Mouse (Mus musculus) limb, embryonic 14.5 days (tissue): ENCODE measurements around the gene Gata5. TPM values are rescaled to one million over a fixed set of nuclear protein-coding genes. Genes with fewer than 3 reads are reported as not detected.

Experiments
- ATAC-seq: fragments of 200-750 bp; cut with Nextera tagmentation; 2 replicates; pipeline ENCODE4 v1.8.0; 2017; ENCODE audit warnings: low read depth, moderate number of reproducible peaks, moderate TSS enrichment; ENCODE audit not compliant: low FRiP score
- DNase-seq: peaks from one replicate; pipeline ENCODE4 v3.0.0-alpha.2; 2015; ENCODE audit warnings: low spot score
- H3K27ac ChIP-seq: fragments of 300-500 bp; sonication (generic); replicated peaks from 2 replicates; pipeline ENCODE4 v1.5.1; 2014; ENCODE audit warnings: low read depth, mild to moderate bottlenecking, low read length, moderate library complexity, mixed read lengths
- H3K27me3 ChIP-seq: fragments of 300-500 bp; sonication (generic); 2 replicates; pipeline ENCODE4 v1.6.1; 2014; ENCODE audit warnings: low read length, mixed read lengths; ENCODE audit not compliant: control insufficient read depth, insufficient read depth
- H3K36me3 ChIP-seq: fragments of 300-500 bp; sonication (generic); 2 replicates; pipeline ENCODE4 v1.6.1; 2014; ENCODE audit warnings: mild to moderate bottlenecking, low read length, moderate library complexity, mixed read lengths; ENCODE audit not compliant: control insufficient read depth, insufficient read depth
- H3K4me1 ChIP-seq: fragments of 300-500 bp; sonication (generic); 2 replicates; pipeline ENCODE4 v1.6.1; 2014; ENCODE audit warnings: antibody characterized with exemption, low read length, mixed read lengths; ENCODE audit not compliant: control insufficient read depth, insufficient read depth
- H3K4me2 ChIP-seq: fragments of 300-500 bp; sonication (generic); replicated peaks from 2 replicates; pipeline ENCODE4 v1.6.1; 2014; ENCODE audit warnings: low read depth, mild to moderate bottlenecking, low read length, moderate library complexity; ENCODE audit not compliant: severe bottlenecking
- H3K4me3 ChIP-seq: fragments of 300-500 bp; sonication (generic); replicated peaks from 2 replicates; pipeline ENCODE4 v1.5.1; 2014; ENCODE audit warnings: low read length
- H3K9ac ChIP-seq: fragments of 300-500 bp; sonication (generic); 2 replicates; pipeline ENCODE4 v1.6.1; 2014; ENCODE audit warnings: mild to moderate bottlenecking, low read depth, low read length, moderate library complexity; ENCODE audit not compliant: severe bottlenecking
- H3K9me3 ChIP-seq: fragments of 300-500 bp; sonication (generic); 2 replicates; pipeline ENCODE4 v1.6.1; 2016; ENCODE audit warnings: low read length; ENCODE audit not compliant: control insufficient read depth
- POLR2A ChIP-seq: fragments of 200-500 bp; IDR thresholded peaks from 2 replicates; pipeline ENCODE4 v1.8.0; 2012; ENCODE audit warnings: inconsistent platforms, mild to moderate bottlenecking, moderate library complexity, borderline replicate concordance; ENCODE audit not compliant: insufficient read depth, insufficient read length; ENCODE audit errors: extremely low read depth
- WGBS: fragments of 180-500 bp; shearing (Covaris S2); extraction: QIAGEN DNeasy Blood & Tissue Kit; methylation state at CpG from one replicate; pipeline ENCODE4 v1.1.7; 2014; 5-methylcytosine and 5-hydroxymethylcytosine counted together
- polyA plus RNA-seq, 2 experiments: library from polyadenylated mRNA; depleted of rRNA in 1 of 2; stranded (reverse) in 1 of 2; unstranded in 1 of 2; fragments of >200 nt; fragmentation: Nextera tagmentation in 1 of 2; extraction: Ambion mirVana in 1 of 2; gene quantifications; 2 replicates each; pipeline versions ENCODE4 v1.2.1 to v1.2.3; 2012 to 2014

The Gata5 gene
- polyA plus RNA-seq, 2 experiments: 0.05 to 0.06 TPM

GRCm38 (mm10) chr2:180362585-180363433, 28.3 kb upstream of the Gata5 start:
- DNase-seq (no peak), ATAC-seq (peak; percentile 66)
- TF ChIP-seq POLR2A: no peak

GRCm38 (mm10) chr2:180359062-180359461, 24.6 kb upstream of the Gata5 start:
- ATAC-seq (no peak), DNase-seq (no peak)
- Histone ChIP-seq H3K9ac (no peak overlapping the region), H3K27me3 (no peaks in the 10 kb centered on the region), H3K27ac (no peak overlapping the region), H3K36me3 (no peaks in the 10 kb centered on the region), H3K4me1 (no peaks in the 10 kb centered on the region), H3K4me2 (no peak overlapping the region), H3K4me3 (no peak overlapping the region), H3K9me3 (no peaks in the 10 kb centered on the region)
- TF ChIP-seq POLR2A: no peak
- WGBS: 6% methylated on average over 4 of the region's 4 CpGs

More at GRCm38 (mm10) chr2:180362585-180363433, 28.3 kb upstream of the Gata5 start:
- H3K9ac ChIP-seq: no peak overlapping the region
- no peaks in the 10 kb centered on the region for H3K27me3 ChIP-seq
- no peaks in the 10 kb centered on the region for H3K36me3 ChIP-seq
- H3K9me3 ChIP-seq: no peaks in the 10 kb centered on the region
- WGBS: 69% methylated on average over 7 of the region's 7 CpGs
- no peak overlapping the region for H3K4me3 ChIP-seq
- H3K4me2 ChIP-seq: no peak overlapping the region
- no peak overlapping the region for H3K27ac ChIP-seq
- no peaks in the 10 kb centered on the region for H3K4me1 ChIP-seq

GRCm38 (mm10) chr2:180353338-180353737, 18.8 kb upstream of the Gata5 start:
- H3K27ac ChIP-seq: no peak overlapping the region
- H3K4me3 ChIP-seq: no peak overlapping the region
- no peak for TF ChIP-seq POLR2A
- no peak overlapping the region for H3K4me2 ChIP-seq
- H3K9ac ChIP-seq: no peak overlapping the region
- H3K9me3 ChIP-seq: no peaks in the 10 kb centered on the region
- ATAC-seq: peak; percentile 72
- H3K36me3 ChIP-seq: no peaks in the 10 kb centered on the region
- no peaks in the 10 kb centered on the region for H3K27me3 ChIP-seq
- DNase-seq: peak; percentile 57
- 60% methylated on average over 20 of the region's 20 CpGs for WGBS
- H3K4me1 ChIP-seq: no peaks in the 10 kb centered on the region

- Histone ChIP-seq H3K27me3 (no peaks in the 10 kb centered on the region), H3K9ac (no peak overlapping the region), H3K36me3 (no peaks in the 10 kb centered on the region), H3K9me3 (no peaks in the 10 kb centered on the region), H3K4me3 (no peak overlapping the region), H3K4me1 (no peaks in the 10 kb centered on the region), H3K27ac (no peak overlapping the region), H3K4me2 (no peak overlapping the region)
- WGBS: 44% methylated on average over 2 of the region's 2 CpGs
- no peak for TF ChIP-seq POLR2A
- ATAC-seq: no peak
- peak; percentile 22 for DNase-seq
Measured at GRCm38 (mm10) chr2:180350700-180351099, 16.2 kb upstream of the Gata5 start.

GRCm38 (mm10) chr2:180346820-180347497, 12.5 kb upstream of the Gata5 start:
- WGBS: 26% methylated on average over 9 of the region's 9 CpGs
- Histone ChIP-seq H3K27ac (no peak overlapping the region), H3K4me2 (no peak overlapping the region), H3K36me3 (no peaks in the 10 kb centered on the region), H3K9ac (no peak overlapping the region; the same call in 1 of the 2 replicates), H3K9me3 (no peaks in the 10 kb centered on the region), H3K27me3 (no peaks in the 10 kb centered on the region), H3K4me3 (no peak overlapping the region), H3K4me1 (no peaks in the 10 kb centered on the region)
- ATAC-seq (peak; percentile 79), DNase-seq (peak; percentile 91)
- no peak for TF ChIP-seq POLR2A
